Mouse (Mus musculus) cerebellum, adult 9-11 months (tissue): ENCODE measurements at regions not wholly inside any gene's neighbourhood (a gene's known extent, or its start where the extent isn't known, plus 50 kb on each side); places are given as distances from the start of the nearest gene placed in this dataset.
"Not testable (repeated sequence)": the region's sequence is repeated elsewhere in the genome, so short reads cannot be mapped to it uniquely, and the experiment has no call there.

Source experiments
- DNase-seq: peaks from one replicate; pipeline ENCODE4 v3.0.0; 2022

GRCm38 (mm10) chr13:111860931-111861330 is 52.1 kb upstream of the Map3k1 start:
- DNase-seq = no peak

- DNase-seq = no peak
These were observed 53.5 kb upstream of the Map3k1 start for GRCm38 (mm10) chr13:111862316-111862715.

GRCm38 (mm10) chr13:111865956-111866355 is 57.2 kb upstream of the Map3k1 start:
- no peak for DNase-seq

GRCm38 (mm10) chr13:111867261-111867660 is 58.5 kb upstream of the Map3k1 start:
- no peak for DNase-seq

GRCm38 (mm10) chr13:111867763-111868725 is 59.3 kb upstream of the Map3k1 start:
- DNase-seq = peak; percentile 13

- DNase-seq = no peak
These were observed 60.2 kb upstream of the Map3k1 start for GRCm38 (mm10) chr13:111868947-111869346.

GRCm38 (mm10) chr13:111869771-111870437 is 61.1 kb upstream of the Map3k1 start:
- peak; percentile 9 for DNase-seq

- no peak for DNase-seq
These were observed 61.7 kb upstream of the Map3k1 start for GRCm38 (mm10) chr13:111870505-111870904.

GRCm38 (mm10) chr13:111871672-111872410 is 63.0 kb upstream of the Map3k1 start:
- DNase-seq = no peak

GRCm38 (mm10) chr13:111874330-111874729 is 65.5 kb upstream of the Map3k1 start:
- DNase-seq = no peak

GRCm38 (mm10) chr13:111876404-111876803 is 67.6 kb upstream of the Map3k1 start:
- no peak for DNase-seq

GRCm38 (mm10) chr13:111876847-111877246 is 68.1 kb upstream of the Map3k1 start:
- no peak for DNase-seq

- not testable (repeated sequence) for DNase-seq
These were observed 75.2 kb upstream of the Map3k1 start for GRCm38 (mm10) chr13:111883768-111884566.

- no peak for DNase-seq
These were observed 82.0 kb upstream of the Map3k1 start for GRCm38 (mm10) chr13:111890792-111891191.

GRCm38 (mm10) chr13:111892141-111892540 is 83.3 kb upstream of the Map3k1 start:
- DNase-seq = no peak

- DNase-seq = no peak
These were observed 84.5 kb upstream of the Map3k1 start for GRCm38 (mm10) chr13:111893221-111893713.

- peak; percentile 10 for DNase-seq
These were observed 86.1 kb upstream of the Map3k1 start for GRCm38 (mm10) chr13:111894804-111895478.

GRCm38 (mm10) chr13:111896279-111896678 is 87.5 kb upstream of the Map3k1 start:
- no peak for DNase-seq

GRCm38 (mm10) chr13:111903361-111903760 is 94.6 kb upstream of the Map3k1 start:
- DNase-seq = no peak

- no peak for DNase-seq
These were observed 95.1 kb upstream of the Map3k1 start for GRCm38 (mm10) chr13:111903931-111904330.

- DNase-seq = peak; percentile 72
These were observed 95.9 kb upstream of the Map3k1 start for GRCm38 (mm10) chr13:111904616-111905212.
